Mouse (Mus musculus) CD4-positive helper T cell, adult 2 months (primary cell): ENCODE data around the gene Stk33.

Source experiments
- DNase-seq: peaks from one replicate; pipeline ENCODE4 v3.0.0-alpha.2; 2012; ENCODE audit warnings: low read depth, missing footprints, low spot score

The Stk33 gene

GRCm38 (mm10) chr7:109241313-109241712 lies 197.6 kb downstream of the Stk33 start:
- no peak for DNase-seq

GRCm38 (mm10) chr7:109239346-109239745 lies 199.5 kb downstream of the Stk33 start:
- DNase-seq = no peak

- DNase-seq = no peak
Measured at GRCm38 (mm10) chr7:109238724-109239123, 200.2 kb downstream of the Stk33 start.

- DNase-seq = no peak
Measured at GRCm38 (mm10) chr7:109234882-109235640, 203.8 kb downstream of the Stk33 start.

- no peak for DNase-seq
Measured at GRCm38 (mm10) chr7:109234476-109234875, 204.4 kb downstream of the Stk33 start.

- no peak for DNase-seq
Measured at GRCm38 (mm10) chr7:109231881-109232321, 207.0 kb downstream of the Stk33 start.

GRCm38 (mm10) chr7:109231307-109231706 lies 207.6 kb downstream of the Stk33 start:
- DNase-seq = no peak

- peak; percentile 21 for DNase-seq
Measured at GRCm38 (mm10) chr7:109230806-109231205, 208.1 kb downstream of the Stk33 start.
